Mouse (Mus musculus) T-helper 2 cell (primary cell): ENCODE measurements at regions not wholly inside any gene's neighbourhood (a gene's known extent, or its start where the extent isn't known, plus 50 kb on each side); places are given as distances from the start of the nearest gene placed in this dataset.
"Not testable (repeated sequence)": the region's sequence is repeated elsewhere in the genome, so short reads cannot be mapped to it uniquely, and the experiment has no call there.

Experiments
- in situ Hi-C: fragments of 300-600 bp; cut with MboI, MseI; formaldehyde crosslinking; loops from one replicate; pipeline ENCODE4 v1.15.1; 2025; ENCODE audit warnings: high pct_unique_total_duplicates

DNA sequence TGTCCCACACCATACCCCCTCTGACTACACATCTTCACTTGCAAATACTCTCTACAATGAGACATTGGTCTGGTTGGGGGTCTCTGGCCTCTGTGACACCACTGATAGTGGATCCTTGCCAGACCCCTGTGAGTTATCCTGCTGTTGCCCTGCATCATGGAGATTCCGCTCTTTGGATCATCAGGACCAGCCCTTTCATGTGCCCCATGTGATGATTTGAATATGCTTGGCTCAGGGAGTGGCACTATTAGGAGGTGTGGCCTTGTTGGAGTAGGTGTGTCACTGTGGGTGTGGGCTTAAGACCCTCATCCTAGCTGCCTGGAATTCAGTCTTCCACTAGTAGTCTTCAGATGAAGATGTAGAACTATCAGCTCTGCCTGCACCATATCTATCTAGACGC lies 141.7 kb downstream of the Rbm43 start:
- in situ Hi-C loops = not testable (repeated sequence)

DNA sequence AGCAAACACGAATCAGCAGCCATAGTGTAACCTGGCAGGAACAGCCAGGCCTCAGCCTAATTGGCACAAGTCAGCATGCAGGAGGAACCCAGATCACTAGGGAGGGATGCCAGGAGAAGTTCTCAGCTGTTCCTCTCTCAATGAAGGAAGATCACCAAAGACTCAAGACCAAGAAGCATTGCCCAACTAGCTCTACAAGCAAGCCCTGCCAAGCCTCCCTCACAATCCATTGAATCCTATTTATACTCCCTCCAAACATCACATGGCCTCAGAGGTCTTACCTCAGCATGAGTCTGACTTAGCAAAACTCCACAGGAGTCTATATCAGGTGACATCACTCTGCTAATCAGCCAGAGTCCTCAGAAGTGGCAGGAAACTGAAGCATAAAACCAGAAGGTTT lies 135.1 kb downstream of the Rbm43 start:
- in situ Hi-C loops = no loop called here

- in situ Hi-C loops = no loop called here
These were observed 112.0 kb downstream of the Rbm43 start for GRCm38 (mm10) chr2:51822976-51823375.

- in situ Hi-C loops = no loop called here
These were observed 104.5 kb downstream of the Rbm43 start for GRCm38 (mm10) chr2:51830286-51830944.

GRCm38 (mm10) chr2:51830965-51831720 lies 103.8 kb downstream of the Rbm43 start:
- in situ Hi-C loops = no loop called here

DNA sequence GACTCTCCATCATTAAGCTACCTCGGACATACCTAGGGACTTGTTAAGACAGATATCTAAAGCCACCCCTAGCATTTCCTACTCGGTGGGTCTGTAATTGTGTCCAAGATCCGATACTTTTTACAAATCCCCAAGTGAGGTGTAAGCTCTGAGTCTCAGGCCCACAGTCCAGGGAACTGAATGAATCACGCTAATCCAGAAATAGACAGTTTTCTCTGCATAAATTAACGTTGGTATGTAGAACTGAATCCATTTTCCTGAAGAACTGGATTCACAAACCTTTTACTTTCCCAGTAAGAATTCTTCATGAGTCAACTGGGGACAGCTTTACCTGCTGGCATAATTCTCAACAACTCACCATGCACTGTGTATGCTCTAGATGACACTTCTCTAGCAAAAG lies 97.1 kb downstream of the Rbm43 start:
- in situ Hi-C loops = no loop called here

DNA sequence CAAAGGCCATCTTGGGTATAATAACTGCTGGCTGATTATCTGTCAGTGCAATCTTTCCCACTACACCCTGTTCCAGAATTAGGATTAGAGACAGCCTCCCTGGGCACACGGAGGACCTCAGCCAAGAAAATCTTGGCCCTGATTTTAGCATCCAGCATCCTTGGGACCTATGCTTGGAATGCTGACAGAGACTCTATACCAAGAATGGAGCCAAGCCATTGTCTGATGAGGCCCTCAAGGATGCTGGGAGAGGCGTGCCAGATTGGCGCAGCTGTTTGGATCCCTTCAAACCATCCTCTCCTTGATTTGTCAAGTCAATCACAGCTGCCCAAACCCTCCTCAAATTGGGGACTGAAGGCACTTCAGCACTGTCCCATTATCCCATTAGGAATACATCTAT lies 94.2 kb downstream of the Rbm43 start:
- in situ Hi-C loops = no loop called here

- in situ Hi-C loops = no loop called here
These were observed 90.1 kb downstream of the Rbm43 start for GRCm38 (mm10) chr2:51844831-51845230.

DNA sequence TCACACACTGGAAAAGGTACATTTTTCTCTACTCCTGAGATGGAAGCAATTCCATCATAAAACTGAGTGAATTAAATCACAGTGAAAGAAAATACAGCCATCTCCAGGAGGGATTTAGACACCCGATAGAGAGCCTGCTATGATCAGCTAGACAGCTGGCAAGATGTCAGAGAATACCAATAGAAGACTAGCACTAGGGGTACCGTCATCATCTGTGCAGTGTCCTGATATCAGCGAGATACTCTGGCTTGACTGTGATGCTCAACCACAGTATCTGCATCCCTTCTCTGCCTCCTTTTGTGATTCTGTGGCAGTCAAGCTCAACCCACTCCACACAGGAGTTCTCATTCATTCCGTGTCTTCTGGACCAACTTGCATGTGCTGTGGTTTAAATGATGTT lies 87.4 kb downstream of the Rbm43 start:
- in situ Hi-C loops = no loop called here

- in situ Hi-C loops = no loop called here
These were observed 87.0 kb downstream of the Rbm43 start for GRCm38 (mm10) chr2:51847964-51848363.

DNA sequence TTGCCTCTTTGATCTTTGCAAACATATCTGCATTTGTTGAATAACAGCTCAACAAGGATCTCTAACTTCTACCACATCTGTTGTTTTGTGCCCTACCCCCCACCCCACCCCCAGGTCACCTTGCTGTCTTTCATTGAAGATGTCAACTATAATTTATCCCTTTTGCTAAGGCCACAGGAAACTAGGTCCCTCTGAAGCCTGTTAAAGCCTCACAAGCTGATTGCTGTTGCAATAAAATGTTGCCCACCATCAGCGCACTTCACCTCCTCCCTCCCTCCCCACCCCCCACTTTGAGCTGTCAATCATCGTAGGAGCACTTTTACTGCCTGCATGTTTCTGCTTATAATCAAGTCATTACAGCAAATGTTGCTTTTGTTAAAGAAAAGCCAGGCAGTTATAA lies 86.5 kb downstream of the Rbm43 start:
- in situ Hi-C loops = no loop called here

DNA sequence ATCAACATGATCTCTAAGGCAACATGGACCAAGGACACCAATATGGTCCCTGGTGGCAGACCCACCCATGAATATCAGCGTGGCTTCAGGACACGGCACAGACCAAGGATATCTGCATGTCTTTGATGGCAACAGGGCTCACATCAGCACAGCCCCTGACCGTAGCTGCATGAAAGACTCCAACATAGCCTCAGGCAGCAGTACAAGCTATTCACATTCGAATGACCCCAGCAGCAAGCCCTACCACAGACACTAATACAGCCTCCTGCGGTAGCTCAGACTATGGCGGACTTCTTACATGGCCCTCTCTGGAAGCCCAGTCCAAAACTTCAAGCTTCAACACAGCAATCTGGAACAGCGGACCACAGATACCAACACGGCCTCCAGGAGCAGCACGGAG lies 84.4 kb downstream of the Rbm43 start:
- in situ Hi-C loops = no loop called here

- in situ Hi-C loops = no loop called here
These were observed 83.3 kb downstream of the Rbm43 start for GRCm38 (mm10) chr2:51851711-51852110.

- in situ Hi-C loops = no loop called here
These were observed 77.7 kb downstream of the Rbm43 start for GRCm38 (mm10) chr2:51857226-51857625.

GRCm38 (mm10) chr2:51866045-51866444 lies 68.9 kb downstream of the Rbm43 start:
- in situ Hi-C loops = no loop called here

DNA sequence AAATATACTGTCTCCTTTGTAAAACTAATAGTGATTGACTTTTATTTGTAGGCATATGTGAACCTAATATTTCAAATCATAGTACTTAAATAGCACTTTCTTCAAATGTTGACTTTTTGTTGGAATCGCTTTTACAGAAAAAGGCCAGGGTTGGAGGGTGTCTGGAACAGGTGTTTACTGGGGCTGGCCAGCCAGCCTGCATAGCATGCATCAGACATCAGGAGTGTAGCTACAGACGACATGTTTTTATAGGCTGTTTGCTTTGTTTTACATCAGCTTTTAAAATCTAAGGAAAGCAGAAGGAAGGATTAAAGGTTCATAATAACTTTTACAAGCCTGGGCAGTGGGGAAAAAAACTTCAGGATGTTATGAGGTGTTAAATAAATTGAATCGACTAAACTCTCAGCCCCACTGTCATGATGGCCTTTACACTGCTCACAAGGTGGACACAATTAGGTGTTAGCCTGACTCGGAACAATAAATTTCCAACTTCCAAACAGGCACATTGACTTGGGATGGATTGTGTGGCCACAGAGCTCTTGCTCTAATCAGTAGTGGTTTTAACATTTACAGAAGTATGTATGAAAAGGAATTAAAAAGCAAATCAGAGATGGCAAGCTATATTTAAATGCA lies 66.0 kb downstream of the Rbm43 start:
- in situ Hi-C loops = no loop called here

GRCm38 (mm10) chr2:51871571-51871970 lies 63.4 kb downstream of the Rbm43 start:
- in situ Hi-C loops = no loop called here
